Mouse (Mus musculus): ENCODE data around the gene Tsc1.

Gene Tsc1

GRCm38 (mm10) chr2:28613599-28613998 is 27.4 kb upstream of the Tsc1 start:
- no peak for DNase-seq (ENCODE audit: low spot score in 2 of 2)

- DNase-seq (ENCODE audit: low spot score in 2 of 2), result no peak
These were observed 24.7 kb upstream of the Tsc1 start for GRCm38 (mm10) chr2:28616358-28616757.

- DNase-seq (ENCODE audit: low spot score in 2 of 2), result peak; percentile 55 to 72
These were observed 24.2 kb upstream of the Tsc1 start for GRCm38 (mm10) chr2:28616874-28617273.

- DNase-seq (ENCODE audit: low spot score in 2 of 2), result no peak
These were observed 23.2 kb upstream of the Tsc1 start for GRCm38 (mm10) chr2:28617498-28618486.

GRCm38 (mm10) chr2:28618777-28619336 is 22.2 kb upstream of the Tsc1 start:
- no peak for DNase-seq (ENCODE audit: low spot score in 2 of 2)

GRCm38 (mm10) chr2:28619369-28619768 is 21.7 kb upstream of the Tsc1 start:
- DNase-seq (ENCODE audit: low spot score in 2 of 2), result no peak

GRCm38 (mm10) chr2:28620522-28620921 is 20.5 kb upstream of the Tsc1 start:
- DNase-seq (ENCODE audit: low spot score in 2 of 2), result no peak

GRCm38 (mm10) chr2:28621111-28621510 is 19.9 kb upstream of the Tsc1 start:
- no peak for DNase-seq (ENCODE audit: low spot score in 2 of 2)

- DNase-seq (ENCODE audit: low spot score in 2 of 2), result peak; percentile 86 to 87
These were observed 19.3 kb upstream of the Tsc1 start, which contains the start of gene Gfi1b for GRCm38 (mm10) chr2:28621664-28622171. TSS of gene Gfi1b (minus strand) at chr2:28621982.

GRCm38 (mm10) chr2:28622521-28623124 is 18.4 kb upstream of the Tsc1 start:
- DNase-seq (ENCODE audit: low spot score in 2 of 2), result peak; percentile 41 to 65

- no peak for DNase-seq (ENCODE audit: low spot score in 2 of 2)
These were observed 16.2 kb upstream of the Tsc1 start for GRCm38 (mm10) chr2:28624870-28625269.

- no peak for DNase-seq (ENCODE audit: low spot score in 2 of 2)
These were observed 15.0 kb upstream of the Tsc1 start for GRCm38 (mm10) chr2:28626038-28626437.

GRCm38 (mm10) chr2:28628053-28628452 is 13.0 kb upstream of the Tsc1 start:
- no peak for DNase-seq (ENCODE audit: low spot score in 2 of 2)

- DNase-seq (ENCODE audit: low spot score in 2 of 2), result no peak
These were observed 11.1 kb upstream of the Tsc1 start for GRCm38 (mm10) chr2:28629911-28630381.

GRCm38 (mm10) chr2:28632626-28633025 is 8.4 kb upstream of the Tsc1 start:
- DNase-seq (ENCODE audit: low spot score in 2 of 2), result no peak

- DNase-seq (ENCODE audit: low spot score in 2 of 2), result no peak
These were observed 7.9 kb upstream of the Tsc1 start for GRCm38 (mm10) chr2:28633136-28633535.

GRCm38 (mm10) chr2:28635199-28635598 is 5.8 kb upstream of the Tsc1 start:
- DNase-seq (ENCODE audit: low spot score in 2 of 2), result no peak

GRCm38 (mm10) chr2:28637106-28637845 is 3.8 kb upstream of the Tsc1 start:
- no peak for DNase-seq (ENCODE audit: low spot score in 2 of 2)

GRCm38 (mm10) chr2:28638352-28638751 is 2.7 kb upstream of the Tsc1 start:
- no peak for DNase-seq (ENCODE audit: low spot score in 2 of 2)

- no peak for DNase-seq (ENCODE audit: low spot score in 2 of 2)
These were observed 2.1 kb upstream of the Tsc1 start for GRCm38 (mm10) chr2:28638886-28639285.

- DNase-seq (ENCODE audit: low spot score in 2 of 2), result peak; percentile 31 to 49
These were observed 1.2 kb upstream of the Tsc1 start for GRCm38 (mm10) chr2:28639794-28640193.

Data from spleen, postnatal 36 days (tissue).